Mouse (Mus musculus) liver, embryonic 14 days (tissue): ENCODE measurements around the gene Tmem140. TPM values are rescaled to one million over a fixed set of nuclear protein-coding genes. Genes with fewer than 3 reads are reported as not detected.

ENCODE experiments used
- polyA plus RNA-seq: library from polyadenylated mRNA; depleted of rRNA; stranded (reverse); fragments of >200 nt; gene quantifications from 2 replicates; pipeline ENCODE4 v1.2.3, GENCODE M21; 2012; rRNA removed

Gene Tmem140
- polyA plus RNA-seq = 1.6 and 2.1 TPM in 2 replicates

DNA sequence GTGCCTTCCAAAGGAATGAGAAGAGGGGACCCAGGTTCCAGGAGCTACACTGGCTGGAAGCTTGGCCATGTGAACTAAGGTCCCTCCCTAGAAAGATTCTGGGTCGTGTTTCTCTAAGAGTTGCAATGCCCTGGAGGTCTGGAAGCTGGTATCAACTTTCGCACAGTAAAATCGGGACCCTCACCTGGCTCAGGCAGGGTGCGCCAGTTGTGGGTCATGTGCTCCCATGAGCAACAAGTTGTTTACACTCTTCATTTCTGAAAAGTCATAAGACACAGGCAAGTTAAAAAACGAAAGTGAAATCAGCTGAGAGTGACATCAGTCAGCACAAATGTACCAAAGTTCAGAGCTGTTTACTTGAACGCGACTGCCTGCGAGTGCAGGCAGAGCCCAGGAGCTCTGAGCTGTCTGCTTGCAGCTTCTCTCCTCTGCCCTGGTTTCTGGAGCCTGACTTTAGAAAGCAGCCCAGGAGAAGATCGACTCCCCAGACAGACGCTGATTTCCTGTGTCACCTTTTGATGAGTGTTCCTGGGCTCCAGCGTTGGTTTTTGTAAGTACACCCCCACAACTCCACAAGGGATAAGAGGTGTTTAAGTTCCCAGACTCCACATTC lies at the start of gene Tmem140:
Tmem140 (plus strand) TSS at position 356 of the 613 bp plus-strand sequence.

GRCm38 (mm10) chr6:34877509-34878321 lies 14.8 kb downstream of the Tmem140 start, which contains the start of gene Cyren:
Cyren (minus strand) TSS chr6:34878060.

GRCm38 (mm10) chr6:34910371-34911219 lies 47.6 kb downstream of the Tmem140 start, which contains the start of gene Wdr91:
Wdr91 (minus strand) TSS chr6:34910876.

GRCm38 (mm10) chr6:34919956-34920355 lies 57.0 kb downstream of the Tmem140 start, which contains the start of gene Stra8:
Stra8 (plus strand) TSS chr6:34920163.

Other genes with a start within 250 kb of the Tmem140 start
- gene Agbl3, start 82.7 kb upstream of the Tmem140 start, polyA plus RNA-seq = 3.2 and 3.4 TPM in 2 replicates
- 5.5 and 6.6 TPM in 2 replicates for gene Cyren, start 14.9 kb downstream of the Tmem140 start, polyA plus RNA-seq
- gene Wdr91, start 47.7 kb downstream of the Tmem140 start, polyA plus RNA-seq = 16.8 and 23.4 TPM in 2 replicates
- not detected in 2 replicates for gene Stra8, start 57.0 kb downstream of the Tmem140 start, polyA plus RNA-seq
- 0.15 and 0.19 TPM in 2 replicates for gene Slc23a4, start 125.3 kb downstream of the Tmem140 start, polyA plus RNA-seq